Mouse (Mus musculus) MEL (cell line): ENCODE measurements at regions not wholly inside any gene's neighbourhood (a gene's known extent, or its start where the extent isn't known, plus 50 kb on each side); places are given as distances from the start of the nearest gene placed in this dataset.

ENCODE experiments used
- DNase-seq: peaks from one replicate; pipeline ENCODE4 v3.0.0; 2011; ENCODE audit warnings: low read depth, low spot score
- H3K27ac ChIP-seq: 2 replicates; pipeline ENCODE4 v1.5.1; 2012; ENCODE audit warnings: low read depth, mild to moderate bottlenecking, control low read depth, low read length, moderate library complexity; ENCODE audit not compliant: control insufficient read depth
- H3K27me3 ChIP-seq, 2 experiments: fragments of 150-350 bp in 1 of 2; sonication (generic) in 1 of 2; 2 replicates each; pipeline ENCODE4 v1.6.1; 2012; ENCODE audit warnings: low read length in 2 of 2, mild to moderate bottlenecking in 2 of 2, improper control_type of control experiment in 1 of 2, moderate library complexity in 1 of 2; ENCODE audit not compliant: insufficient read depth in 2 of 2, control insufficient read depth in 1 of 2
- H3K36me3 ChIP-seq, 2 experiments: 2 replicates each; pipeline ENCODE4 v1.6.1; 2012 to 2014; ENCODE audit warnings: low read length in 2 of 2, improper control_type of control experiment in 1 of 2, inconsistent platforms in 1 of 2, mild to moderate bottlenecking in 1 of 2; ENCODE audit not compliant: insufficient read depth in 2 of 2, control insufficient read depth in 1 of 2
- H3K4me1 ChIP-seq, 2 experiments: fragments of 150-350 bp in 1 of 2; sonication (generic) in 1 of 2; 2 replicates each; pipeline ENCODE4 v1.6.1; 2012; ENCODE audit warnings: low read length in 2 of 2, improper control_type of control experiment in 1 of 2, mild to moderate bottlenecking in 1 of 2; ENCODE audit not compliant: insufficient read depth in 2 of 2, control insufficient read depth in 1 of 2
- H3K4me3 ChIP-seq, 2 experiments: fragments of 150-350 bp in 1 of 2; sonication (generic) in 1 of 2; 2 replicates each; pipeline ENCODE4 v1.5.1; 2012; ENCODE audit warnings: low read depth in 2 of 2, low read length in 2 of 2, mild to moderate bottlenecking in 2 of 2, moderate library complexity in 2 of 2, control low read depth in 1 of 2, improper control_type of control experiment in 1 of 2; ENCODE audit not compliant: control insufficient read depth in 1 of 2, insufficient read depth in 1 of 2
- H3K79me2 ChIP-seq: 2 replicates; pipeline ENCODE4 v1.6.1; 2012; ENCODE audit warnings: mild to moderate bottlenecking, low read length, moderate library complexity; ENCODE audit not compliant: control insufficient read depth, poor library complexity, insufficient read depth
- H3K9ac ChIP-seq: 2 replicates; pipeline ENCODE4 v1.6.1; 2012; ENCODE audit warnings: low read depth, mild to moderate bottlenecking, control low read depth, low read length, moderate library complexity; ENCODE audit not compliant: control insufficient read depth, poor library complexity, severe bottlenecking
- H3K9me3 ChIP-seq: fragments of 150-350 bp; sonication (generic); replicated peaks from 2 replicates; pipeline ENCODE4 v1.6.1; 2012; ENCODE audit warnings: mild to moderate bottlenecking, low read length, improper control_type of control experiment, moderate library complexity; ENCODE audit not compliant: insufficient read depth
- BHLHE40 ChIP-seq: IDR thresholded peaks from 2 replicates; pipeline ENCODE4 v1.6.1; 2012; ENCODE audit warnings: low read depth, mild to moderate bottlenecking, inconsistent platforms, low read length, improper control_type of control experiment, borderline replicate concordance
- CTCF ChIP-seq, 3 experiments: IDR thresholded peaks in 2 of 3; conservative IDR thresholded peaks in 1 of 3; 2 replicates each; pipeline ENCODE4 v1.5.1; 2011 to 2012; ENCODE audit warnings: low read length in 3 of 3, low read depth in 2 of 3, mild to moderate bottlenecking in 2 of 3, improper control_type of control experiment in 1 of 3, inconsistent platforms in 1 of 3, mixed read lengths in 1 of 3, moderate library complexity in 1 of 3; ENCODE audit not compliant: control insufficient read depth in 1 of 3, insufficient read depth in 1 of 3, poor library complexity in 1 of 3, severe bottlenecking in 1 of 3
- ETS1 ChIP-seq: IDR thresholded peaks from 2 replicates; pipeline ENCODE4 v1.6.1; 2012; ENCODE audit warnings: low read depth, mild to moderate bottlenecking, inconsistent platforms, low read length, improper control_type of control experiment, moderate library complexity
- GATA1 ChIP-seq: IDR thresholded peaks from 2 replicates; pipeline ENCODE4 v1.6.1; 2011; ENCODE audit warnings: low read depth, low read length, improper control_type of control experiment
- HCFC1 ChIP-seq: IDR thresholded peaks from 2 replicates; pipeline ENCODE4 v1.6.1; 2012; ENCODE audit warnings: low read depth, mild to moderate bottlenecking, inconsistent platforms, low read length, improper control_type of control experiment, moderate library complexity
- JUND ChIP-seq: IDR thresholded peaks from 2 replicates; pipeline ENCODE4 v1.6.1; 2011; ENCODE audit warnings: low read depth, mild to moderate bottlenecking, improper control_type of control experiment, low read length
- KAT2A ChIP-seq: conservative IDR thresholded peaks from 2 replicates; pipeline ENCODE4 v1.6.1; 2012; ENCODE audit warnings: low read depth, low read length, improper control_type of control experiment, inconsistent platforms
- MAX ChIP-seq: IDR thresholded peaks from 2 replicates; pipeline ENCODE4 v1.6.1; 2011; ENCODE audit warnings: low read length, improper control_type of control experiment
- MEF2A ChIP-seq: IDR thresholded peaks from 2 replicates; pipeline ENCODE4 v1.6.1; 2014; ENCODE audit warnings: low read depth, mild to moderate bottlenecking, inconsistent platforms, low read length, improper control_type of control experiment; ENCODE audit not compliant: poor library complexity, insufficient replicate concordance, severe bottlenecking; ENCODE audit errors: extremely low read depth
- MXI1 ChIP-seq: IDR thresholded peaks from 2 replicates; pipeline ENCODE4 v1.6.1; 2011; ENCODE audit warnings: mild to moderate bottlenecking, low read depth, low read length, improper control_type of control experiment
- NELFE ChIP-seq: IDR thresholded peaks from 2 replicates; pipeline ENCODE4 v1.6.1; 2011; ENCODE audit warnings: low read depth, low read length, improper control_type of control experiment
- POLR2AphosphoS5 ChIP-seq: IDR thresholded peaks from 2 replicates; pipeline ENCODE4 v1.6.1; 2012; ENCODE audit warnings: low read depth, borderline replicate concordance, mild to moderate bottlenecking, inconsistent platforms, low read length, moderate library complexity, mixed read lengths
- RAD21 ChIP-seq: IDR thresholded peaks from 2 replicates; pipeline ENCODE4 v1.6.1; 2011; ENCODE audit warnings: mild to moderate bottlenecking, low read depth, low read length, improper control_type of control experiment
- RCOR1 ChIP-seq: IDR thresholded peaks from 2 replicates; pipeline ENCODE4 v1.6.1; 2012; ENCODE audit warnings: low read depth, mild to moderate bottlenecking, inconsistent platforms, low read length, improper control_type of control experiment
- SIN3A ChIP-seq: IDR thresholded peaks from 2 replicates; pipeline ENCODE4 v1.6.1; 2012; ENCODE audit warnings: low read length, improper control_type of control experiment, inconsistent platforms
- TAL1 ChIP-seq: IDR thresholded peaks from 2 replicates; pipeline ENCODE4 v1.6.1; 2012; ENCODE audit warnings: mild to moderate bottlenecking, inconsistent platforms, low read length, moderate library complexity, mixed read lengths
- TBP ChIP-seq: IDR thresholded peaks from 2 replicates; pipeline ENCODE4 v1.8.0; 2011; ENCODE audit warnings: low read depth, low read length, improper control_type of control experiment
- TCF12 ChIP-seq: IDR thresholded peaks from 2 replicates; pipeline ENCODE4 v1.6.1; 2014; ENCODE audit warnings: low read depth, mild to moderate bottlenecking, inconsistent platforms, low read length, improper control_type of control experiment, moderate library complexity
- UBTF ChIP-seq: IDR thresholded peaks from 2 replicates; pipeline ENCODE4 v1.6.1; 2012; ENCODE audit warnings: low read depth, mild to moderate bottlenecking, inconsistent platforms, low read length, improper control_type of control experiment, moderate library complexity, borderline replicate concordance; ENCODE audit not compliant: insufficient read depth
- USF1 ChIP-seq: IDR thresholded peaks from 2 replicates; pipeline ENCODE4 v1.6.1; 2014; ENCODE audit warnings: low read depth, mild to moderate bottlenecking, inconsistent platforms, low read length, improper control_type of control experiment, moderate library complexity
- ZC3H11A ChIP-seq: IDR thresholded peaks from 2 replicates; pipeline ENCODE4 v1.6.1; 2012; ENCODE audit warnings: low read depth, mild to moderate bottlenecking, inconsistent platforms, low read length, improper control_type of control experiment
- ZMIZ1 ChIP-seq: IDR thresholded peaks from 2 replicates; pipeline ENCODE4 v1.6.1; 2012; ENCODE audit warnings: low read depth, mild to moderate bottlenecking, inconsistent platforms, low read length, improper control_type of control experiment, moderate library complexity
- ZNF384 ChIP-seq: IDR thresholded peaks from 2 replicates; pipeline ENCODE4 v1.6.1; 2012; ENCODE audit warnings: low read depth, mild to moderate bottlenecking, inconsistent platforms, low read length, improper control_type of control experiment

GRCm38 (mm10) chr3:148381057-148381456, 609.3 kb downstream of the Adgrl2 start:
- Histone ChIP-seq H3K27ac (no peak overlapping the region), H3K79me2 (no peaks in the 10 kb centered on the region)
- no peak for DNase-seq
- TF ChIP-seq KAT2A (no peak), TAL1 (no peak), MAX (no peak), RCOR1 (no peak), NELFE (no peak)
- TF ChIP-seq, all 39 proteins: peak for 0
- no peaks in the 10 kb centered on the region for H3K4me1 ChIP-seq
- no peaks in the 10 kb centered on the region for H3K27me3 ChIP-seq
- H3K9me3 ChIP-seq = no peaks in the 10 kb centered on the region
- H3K4me3 ChIP-seq = no peak overlapping the region
- no peak overlapping the region for H3K9ac ChIP-seq
- H3K36me3 ChIP-seq = no peaks in the 10 kb centered on the region

GRCm38 (mm10) chr3:148363331-148363730, 627.0 kb downstream of the Adgrl2 start:
- TF ChIP-seq KAT2A = no peak
- no peak for TF ChIP-seq CTCF (IDR thresholded peaks at IDR 0.05 in 2 of 3, conservative IDR thresholded peaks at IDR 0.05 in 1 of 3; ENCODE audit: control insufficient read depth in 1 of 3, insufficient read depth in 1 of 3, low read depth in 2 of 3, low read length in 3 of 3, poor library complexity in 1 of 3, severe bottlenecking in 1 of 3)
- no peaks in the 10 kb centered on the region for H3K9me3 ChIP-seq
- H3K4me1 ChIP-seq = no peaks in the 10 kb centered on the region
- no peak overlapping the region for H3K27ac ChIP-seq
- H3K36me3 ChIP-seq = no peaks in the 10 kb centered on the region
- H3K9ac ChIP-seq = no peak overlapping the region
- no peak for DNase-seq
- no peaks in the 10 kb centered on the region for H3K79me2 ChIP-seq
- no peaks in the 10 kb centered on the region for H3K27me3 ChIP-seq
- no peak overlapping the region for H3K4me3 ChIP-seq

GRCm38 (mm10) chr3:148362453-148362864, 627.9 kb downstream of the Adgrl2 start:
- TF ChIP-seq JUND = no peak
- no peak for TF ChIP-seq SIN3A
- TF ChIP-seq TBP = no peak
- TF ChIP-seq BHLHE40 = no peak
- no peak for TF ChIP-seq MAX
- TF ChIP-seq GATA1 = no peak
- no peak for TF ChIP-seq MEF2A
- no peak for TF ChIP-seq POLR2AphosphoS5
- no peak for TF ChIP-seq TAL1
- TF ChIP-seq RAD21 = no peak
- no peak for TF ChIP-seq UBTF
- no peak for TF ChIP-seq ZC3H11A
- no peak for TF ChIP-seq HCFC1
- no peak for TF ChIP-seq ETS1
- no peak for TF ChIP-seq ZMIZ1
- TF ChIP-seq MXI1 = no peak
- TF ChIP-seq TCF12 = no peak
- no peak for TF ChIP-seq USF1
- TF ChIP-seq ZNF384 = no peak
- no peaks in the 10 kb centered on the region for H3K4me1 ChIP-seq
- H3K79me2 ChIP-seq = no peaks in the 10 kb centered on the region
- no peaks in the 10 kb centered on the region for H3K27me3 ChIP-seq
- H3K36me3 ChIP-seq = no peaks in the 10 kb centered on the region
- no peak for DNase-seq
- no peaks in the 10 kb centered on the region for H3K9me3 ChIP-seq
- no peak overlapping the region for H3K27ac ChIP-seq
- no peak overlapping the region for H3K4me3 ChIP-seq
- no peak overlapping the region for H3K9ac ChIP-seq
